Mouse (Mus musculus): Measurements from ENCODE around the gene Gm45021. TPM values are rescaled to one million over a fixed set of nuclear protein-coding genes. Genes with fewer than 3 reads are reported as not detected.

The Gm45021 gene
- total RNA-seq (2014; rRNA removed) (not detected in 2 replicates), polyA plus RNA-seq (2015; fragmentation: Nextera tagmentation; extraction: Ambion mirVana) (not detected in 2 replicates)

DNA sequence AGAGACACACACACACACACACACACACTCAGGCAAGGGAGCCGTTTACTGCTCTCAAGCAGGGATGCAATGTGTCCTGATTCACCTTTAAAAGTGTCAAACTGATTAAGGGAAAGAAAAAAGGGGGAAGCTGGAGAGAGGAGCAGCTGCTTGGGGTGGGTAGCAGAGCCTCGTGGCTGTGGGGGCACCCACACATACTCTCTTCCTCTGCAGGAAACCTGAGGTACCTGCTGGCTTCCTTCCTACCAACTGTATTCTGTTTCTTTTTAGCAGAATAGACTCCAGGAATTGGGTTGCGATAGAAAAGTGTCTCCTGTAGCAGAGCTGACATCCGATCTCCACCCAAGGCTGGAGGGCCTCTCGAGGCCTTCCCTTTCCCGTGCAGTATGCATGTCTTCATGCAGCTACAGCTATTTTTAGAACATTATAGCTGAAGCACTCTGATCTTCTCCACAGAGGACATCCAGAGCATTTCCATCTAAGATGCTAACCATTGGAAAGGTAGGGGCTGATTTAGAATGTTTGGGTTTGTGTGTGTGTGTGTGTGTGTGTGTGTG, at the start of gene Gm45021:
Gene Gm45021, plus strand, starts transcription at position 417 of the 557 bp plus-strand sequence.
- H3K36me3 ChIP-seq (ENCODE audit: insufficient read depth, low read length) = no peaks in the 10 kb centered on the region
- no peaks in the 10 kb centered on the region; the same call in 1 of the 2 replicates for H3K4me1 ChIP-seq (ENCODE audit: insufficient read depth, low read length)
- ATAC-seq (no peak), DNase-seq (ENCODE audit: low spot score) (no peak)
- H3K4me2 ChIP-seq (ENCODE audit: low read depth, low read length) = no peak within 1 kb of the TSS
- H3K9ac ChIP-seq (replicated peaks; ENCODE audit: low read length) = no peak within 1 kb of the TSS
- H3K27me3 ChIP-seq (ENCODE audit: insufficient read depth, low read length) = no peaks in the 10 kb centered on the region
- WGBS = 69% methylated on average over 6 of the region's 6 CpGs
- TF ChIP-seq CTCF (IDR thresholded peaks at IDR 0.05; ENCODE audit: low read depth) = no peak
- H3K4me3 ChIP-seq (ENCODE audit: low read length) = no peak within 1 kb of the TSS
- H3K27ac ChIP-seq = no peak within 1 kb of the TSS
- H3K9me3 ChIP-seq (ENCODE audit: low read length) = no peaks in the 10 kb centered on the region

DNA sequence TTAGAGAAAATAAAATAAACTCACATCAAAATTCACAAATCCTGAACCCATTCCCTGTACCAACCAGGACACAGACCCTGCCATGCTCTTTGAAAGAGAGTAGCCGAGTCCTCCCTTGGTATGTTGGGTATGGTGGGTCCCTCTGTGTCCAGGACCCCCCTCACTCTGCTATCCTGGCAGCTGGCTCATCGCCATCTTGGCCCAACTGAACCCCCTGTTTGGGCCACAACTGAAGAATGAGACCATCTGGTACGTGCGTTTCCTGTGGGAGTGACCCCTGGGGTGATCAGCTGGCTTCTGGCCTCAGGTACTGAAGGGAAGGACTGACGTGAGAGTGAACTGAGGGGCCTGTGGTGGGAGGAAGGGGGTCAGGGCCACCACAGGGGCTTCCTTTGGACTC, 49.5 kb upstream of the Gm45021 start:
- H3K4me3 ChIP-seq (ENCODE audit: low read length) = no peak overlapping the region
- H3K36me3 ChIP-seq (ENCODE audit: insufficient read depth, low read length) = peaks cover 14% of the 10 kb centered on the region; the same call in 1 of the 2 replicates
- ATAC-seq (no peak), DNase-seq (ENCODE audit: low spot score) (no peak)
- no peak overlapping the region for H3K9ac ChIP-seq (replicated peaks; ENCODE audit: low read length)
- no peaks in the 10 kb centered on the region for H3K9me3 ChIP-seq (ENCODE audit: low read length)
- H3K27me3 ChIP-seq (ENCODE audit: insufficient read depth, low read length) = no peaks in the 10 kb centered on the region
- peaks cover 13% of the 10 kb centered on the region for H3K4me1 ChIP-seq (ENCODE audit: insufficient read depth, low read length)
- 59% methylated on average over 5 of the region's 5 CpGs for WGBS
- no peak for TF ChIP-seq CTCF (IDR thresholded peaks at IDR 0.05; ENCODE audit: low read depth)
- H3K27ac ChIP-seq = no peak overlapping the region
- H3K4me2 ChIP-seq (ENCODE audit: low read depth, low read length) = no peak overlapping the region

DNA sequence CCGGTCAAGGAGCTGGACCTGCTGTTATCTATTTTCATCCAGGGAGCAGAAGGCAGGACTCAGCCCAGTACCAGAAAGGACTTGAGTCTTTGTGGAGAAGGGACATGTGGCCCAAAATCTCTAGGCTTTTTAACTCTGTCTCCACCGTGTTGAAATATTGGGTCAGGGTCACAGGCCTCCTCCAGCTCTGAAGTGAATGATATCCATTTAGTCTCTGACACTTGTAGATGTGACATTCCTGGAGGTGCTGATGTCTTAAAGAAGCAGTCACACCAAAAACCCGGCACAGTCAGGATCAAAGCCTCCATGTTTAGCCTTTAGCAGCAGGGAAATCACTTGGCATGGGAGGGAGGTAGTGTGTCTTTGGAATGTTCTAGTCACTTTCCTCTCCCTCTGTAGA, 48.7 kb upstream of the Gm45021 start:
- WGBS = 70% methylated on average over 3 of the region's 3 CpGs
- TF ChIP-seq CTCF (IDR thresholded peaks at IDR 0.05; ENCODE audit: low read depth) = no peak

DNA sequence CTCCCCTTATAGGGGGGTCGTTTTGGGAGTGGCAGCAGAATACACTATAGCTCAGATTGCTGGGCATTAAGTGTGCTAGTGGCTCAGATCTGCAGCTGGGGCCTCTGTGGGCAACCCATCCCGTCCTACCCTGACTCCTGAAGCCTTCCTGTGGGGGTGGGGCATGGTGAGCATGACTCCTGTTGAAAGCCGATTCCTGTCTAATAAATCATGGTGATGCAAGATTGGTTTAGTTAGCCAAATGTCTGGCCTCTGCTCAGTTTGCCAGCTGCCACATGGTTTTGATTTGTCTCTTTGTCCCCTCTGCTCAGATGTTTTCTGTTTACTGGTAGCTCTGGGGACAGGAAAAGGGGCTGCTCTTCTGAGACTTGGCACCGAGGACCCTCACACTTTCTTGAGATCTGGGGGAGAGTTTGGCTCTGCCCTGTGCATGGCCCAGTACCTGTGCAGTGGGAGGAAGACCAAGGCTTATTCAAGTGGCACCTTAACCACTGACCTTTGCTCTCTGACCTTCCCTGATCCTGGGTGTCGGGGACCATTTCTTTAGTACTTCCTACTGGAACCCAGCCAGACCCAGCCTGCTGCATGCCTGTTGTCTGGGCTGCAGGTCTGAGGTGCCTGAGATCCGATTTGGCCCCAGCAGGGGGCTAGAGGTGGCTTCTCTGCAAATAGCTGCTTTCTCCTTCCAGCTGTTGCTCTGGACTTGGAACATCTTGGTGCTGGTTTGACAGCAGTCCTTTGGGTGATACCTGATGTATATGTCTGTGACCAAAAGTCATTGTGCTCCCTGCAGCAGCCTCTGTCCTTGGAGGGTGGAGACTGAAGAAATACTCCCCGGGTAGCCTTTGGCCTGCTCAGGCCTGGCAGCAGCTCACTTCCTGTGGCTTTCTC, 47.6 kb upstream of the Gm45021 start:
- Histone ChIP-seq H3K27ac (no peak overlapping the region), H3K9me3 (ENCODE audit: low read length) (no peaks in the 10 kb centered on the region), H3K4me3 (ENCODE audit: low read length) (no peak overlapping the region), H3K27me3 (ENCODE audit: insufficient read depth, low read length) (no peaks in the 10 kb centered on the region), H3K36me3 (ENCODE audit: insufficient read depth, low read length) (peaks cover 14% of the 10 kb centered on the region; the same call in 1 of the 2 replicates), H3K9ac (replicated peaks; ENCODE audit: low read length) (no peak overlapping the region), H3K4me2 (ENCODE audit: low read depth, low read length) (no peak overlapping the region), H3K4me1 (ENCODE audit: insufficient read depth, low read length) (peaks cover 9% of the 10 kb centered on the region)
- ATAC-seq (no peak), DNase-seq (ENCODE audit: low spot score) (no peak)
- 54% methylated on average over 7 of the region's 7 CpGs for WGBS
- TF ChIP-seq CTCF (IDR thresholded peaks at IDR 0.05; ENCODE audit: low read depth) = no peak

More for the DNA sequence above, 48.7 kb upstream of the Gm45021 start:
- no peak overlapping the region for H3K4me3 ChIP-seq (ENCODE audit: low read length)
- ATAC-seq (no peak), DNase-seq (ENCODE audit: low spot score) (no peak)
- H3K4me1 ChIP-seq (ENCODE audit: insufficient read depth, low read length) = peaks cover 13% of the 10 kb centered on the region
- H3K9me3 ChIP-seq (ENCODE audit: low read length) = no peaks in the 10 kb centered on the region
- H3K9ac ChIP-seq (replicated peaks; ENCODE audit: low read length) = no peak overlapping the region
- peaks cover 14% of the 10 kb centered on the region; the same call in 1 of the 2 replicates for H3K36me3 ChIP-seq (ENCODE audit: insufficient read depth, low read length)
- H3K27me3 ChIP-seq (ENCODE audit: insufficient read depth, low read length) = no peaks in the 10 kb centered on the region
- H3K27ac ChIP-seq = no peak overlapping the region
- H3K4me2 ChIP-seq (ENCODE audit: low read depth, low read length) = no peak overlapping the region

DNA sequence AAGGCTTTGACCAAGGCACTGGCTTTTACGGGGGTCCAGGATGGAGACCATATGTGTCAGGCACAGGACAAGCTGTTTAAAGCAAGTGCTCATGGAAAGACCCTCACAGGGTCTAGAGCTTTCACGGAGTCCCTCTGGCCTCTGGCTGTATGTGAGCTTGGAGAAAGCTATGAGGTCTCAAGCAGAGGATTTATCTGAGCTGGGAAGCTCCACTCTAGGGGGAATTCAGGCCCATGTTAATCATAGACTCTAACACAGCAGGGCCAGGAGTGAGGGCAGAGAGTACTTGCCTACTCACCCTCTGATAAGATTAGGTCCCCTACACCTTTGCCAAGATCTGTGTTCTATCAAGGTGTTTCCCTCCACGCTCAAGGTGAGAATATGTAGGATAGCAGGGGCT, 46.8 kb upstream of the Gm45021 start:
- Histone ChIP-seq H3K9ac (replicated peaks; ENCODE audit: low read length) (no peak overlapping the region), H3K4me3 (ENCODE audit: low read length) (no peak overlapping the region), H3K27ac (no peak overlapping the region), H3K4me2 (ENCODE audit: low read depth, low read length) (no peak overlapping the region), H3K36me3 (ENCODE audit: insufficient read depth, low read length) (peaks cover 14% of the 10 kb centered on the region; the same call in 1 of the 2 replicates), H3K27me3 (ENCODE audit: insufficient read depth, low read length) (no peaks in the 10 kb centered on the region), H3K4me1 (ENCODE audit: insufficient read depth, low read length) (peaks cover 6% of the 10 kb centered on the region), H3K9me3 (ENCODE audit: low read length) (no peaks in the 10 kb centered on the region)
- WGBS = 88% methylated on average over 3 of the region's 3 CpGs
- TF ChIP-seq CTCF (IDR thresholded peaks at IDR 0.05; ENCODE audit: low read depth) = no peak
- no peak for DNase-seq (ENCODE audit: low spot score)
- no peak for ATAC-seq

DNA sequence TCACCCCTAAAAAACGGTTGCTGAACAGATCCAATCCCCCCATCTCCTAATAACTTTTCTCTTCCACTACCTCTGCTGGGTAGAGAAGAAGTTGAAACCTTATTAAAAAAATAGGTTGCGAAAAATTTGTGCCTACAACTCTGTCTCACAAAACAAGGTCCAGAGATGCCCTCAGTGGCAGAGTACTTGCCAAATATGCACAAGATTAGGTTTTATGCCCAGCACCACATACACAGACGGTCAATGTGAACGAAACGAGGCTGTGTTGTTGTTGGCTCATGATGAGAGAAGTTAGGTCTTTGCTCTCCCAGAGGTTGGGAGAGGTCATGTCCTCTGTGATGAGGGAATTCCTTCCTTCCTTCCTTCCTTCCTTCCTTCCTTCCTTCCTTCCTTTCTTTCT, 44.2 kb upstream of the Gm45021 start:
- H3K27ac ChIP-seq = no peak overlapping the region
- no peak for DNase-seq (ENCODE audit: low spot score)
- H3K9ac ChIP-seq (replicated peaks; ENCODE audit: low read length) = no peak overlapping the region
- no peak for TF ChIP-seq CTCF (IDR thresholded peaks at IDR 0.05; ENCODE audit: low read depth)
- no peak for ATAC-seq
- no peak overlapping the region for H3K4me2 ChIP-seq (ENCODE audit: low read depth, low read length)
- H3K4me1 ChIP-seq (ENCODE audit: insufficient read depth, low read length) = no peaks in the 10 kb centered on the region
- H3K4me3 ChIP-seq (ENCODE audit: low read length) = no peak overlapping the region
- WGBS = 74% methylated on average over 5 of the region's 5 CpGs
- H3K36me3 ChIP-seq (ENCODE audit: insufficient read depth, low read length) = peaks cover 14% of the 10 kb centered on the region; the same call in 1 of the 2 replicates
- no peaks in the 10 kb centered on the region for H3K27me3 ChIP-seq (ENCODE audit: insufficient read depth, low read length)
- no peaks in the 10 kb centered on the region for H3K9me3 ChIP-seq (ENCODE audit: low read length)

Data from hindbrain, postnatal 0 days (tissue).